Mouse (Mus musculus) embryonic facial prominence, embryonic 15.5 days (tissue): ENCODE measurements around the gene Bud13. TPM values are rescaled to one million over a fixed set of nuclear protein-coding genes. Genes with fewer than 3 reads are reported as not detected.

Source experiments
- ATAC-seq: fragments of 200-750 bp; cut with Nextera tagmentation; 2 replicates; pipeline ENCODE4 v1.8.0; 2017; ENCODE audit warnings: low read depth, moderate TSS enrichment; ENCODE audit not compliant: insufficient number of reproducible peaks, low FRiP score, low TSS enrichment
- H3K27ac ChIP-seq: fragments of 300-500 bp; sonication (generic); replicated peaks from 2 replicates; pipeline ENCODE4 v1.5.1; 2015; ENCODE audit warnings: mild to moderate bottlenecking, inconsistent platforms
- H3K27me3 ChIP-seq: fragments of 300-500 bp; sonication (generic); 2 replicates; pipeline ENCODE4 v1.6.1; 2015; ENCODE audit warnings: inconsistent platforms
- H3K36me3 ChIP-seq: fragments of 300-500 bp; sonication (generic); 2 replicates; pipeline ENCODE4 v1.6.1; 2015; ENCODE audit warnings: mild to moderate bottlenecking, inconsistent platforms
- H3K4me1 ChIP-seq: fragments of 300-500 bp; sonication (generic); 2 replicates; pipeline ENCODE4 v1.6.1; 2015; ENCODE audit warnings: inconsistent platforms
- H3K4me2 ChIP-seq: fragments of 300-500 bp; sonication (generic); replicated peaks from 2 replicates; pipeline ENCODE4 v1.6.1; 2015; ENCODE audit warnings: mild to moderate bottlenecking, inconsistent platforms
- H3K4me3 ChIP-seq: fragments of 300-500 bp; sonication (generic); replicated peaks from 2 replicates; pipeline ENCODE4 v1.5.1; 2015; ENCODE audit warnings: mild to moderate bottlenecking, inconsistent platforms
- H3K9ac ChIP-seq: fragments of 300-500 bp; sonication (generic); 2 replicates; pipeline ENCODE4 v1.6.1; 2015; ENCODE audit warnings: inconsistent platforms
- H3K9me3 ChIP-seq: fragments of 300-500 bp; sonication (generic); replicated peaks from 2 replicates; pipeline ENCODE4 v1.6.1; 2016; ENCODE audit warnings: inconsistent platforms
- WGBS: fragments of 180-500 bp; shearing (Covaris S2); methylation state at CpG from one replicate; pipeline ENCODE4 v1.1.7; 2015; 5-methylcytosine and 5-hydroxymethylcytosine counted together
- polyA plus RNA-seq: library from polyadenylated mRNA; unstranded; fragments of >200 nt; fragmentation: Nextera tagmentation; extraction: Ambion mirVana; gene quantifications from 2 replicates; pipeline ENCODE4 v1.2.1, GENCODE M21; 2015

Gene Bud13
- polyA plus RNA-seq, 1 experiment from 2014 or later: 23.0 TPM

DNA sequence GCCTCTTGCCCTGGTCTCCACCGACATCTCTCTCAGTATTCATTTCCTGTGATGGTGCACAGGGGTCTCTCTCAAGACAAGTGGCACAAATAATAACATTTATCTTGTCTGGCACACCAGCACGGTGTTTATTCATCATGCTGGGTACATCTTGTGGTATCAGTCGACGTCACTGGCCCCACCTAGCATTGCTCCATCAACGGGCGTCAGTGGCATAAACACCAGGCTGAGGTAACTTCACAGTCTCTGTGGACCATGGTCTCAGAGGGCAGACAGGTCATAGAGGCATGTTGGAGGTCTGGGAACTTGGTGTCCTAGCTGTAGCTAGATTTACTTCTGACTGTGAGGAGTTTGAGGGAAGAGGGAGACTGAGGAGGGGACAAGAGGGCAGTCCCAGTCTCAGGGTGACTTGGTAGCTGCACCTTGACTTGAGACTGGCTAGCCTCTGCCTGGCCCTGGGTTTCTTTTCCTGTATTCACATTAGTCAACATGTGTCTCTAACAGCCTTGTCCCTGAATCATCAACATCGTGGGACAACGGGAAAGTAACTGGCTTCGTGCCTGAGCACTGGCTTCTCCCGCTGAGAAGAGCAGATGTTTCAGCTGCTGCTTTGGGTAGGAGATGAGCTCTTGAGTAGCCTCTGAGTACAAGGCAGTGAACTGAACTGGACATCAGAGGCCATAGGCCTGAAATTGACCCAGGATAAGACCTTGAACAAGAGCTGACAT, 26.0 kb upstream of the Bud13 start:
- no peaks in the 10 kb centered on the region for H3K27me3 ChIP-seq
- no peaks in the 10 kb centered on the region for H3K9me3 ChIP-seq
- H3K4me2 ChIP-seq: no peak overlapping the region
- H3K36me3 ChIP-seq: no peaks in the 10 kb centered on the region
- H3K4me1 ChIP-seq: no peaks in the 10 kb centered on the region
- WGBS: 86% methylated on average over 10 of the region's 10 CpGs
- ATAC-seq: no peak
- H3K27ac ChIP-seq: no peak overlapping the region
- H3K9ac ChIP-seq: no peak overlapping the region
- no peak overlapping the region for H3K4me3 ChIP-seq

DNA sequence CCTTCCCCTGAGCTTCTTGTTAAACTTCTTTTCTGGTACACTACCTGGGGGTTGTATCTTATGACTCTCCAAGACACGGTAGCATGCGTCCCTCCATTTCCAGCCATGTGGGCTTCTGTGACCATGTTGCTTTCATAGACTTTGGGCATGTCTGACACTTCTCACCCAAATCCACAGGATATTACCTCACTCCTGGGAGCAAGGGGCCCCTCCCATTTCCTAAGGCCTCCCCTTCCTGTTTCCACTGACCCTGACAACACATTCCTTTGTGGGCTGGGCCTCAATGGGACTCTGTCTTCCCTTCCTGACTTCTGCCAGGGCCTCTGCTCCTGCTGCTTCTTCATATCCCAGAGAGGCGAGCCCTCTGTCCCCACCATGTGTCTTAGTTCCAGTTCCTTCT, 25.3 kb upstream of the Bud13 start:
- Histone ChIP-seq H3K27ac (no peak overlapping the region), H3K4me3 (no peak overlapping the region), H3K9ac (no peak overlapping the region), H3K4me1 (no peaks in the 10 kb centered on the region), H3K9me3 (no peaks in the 10 kb centered on the region), H3K4me2 (no peak overlapping the region), H3K27me3 (no peaks in the 10 kb centered on the region), H3K36me3 (no peaks in the 10 kb centered on the region)
- ATAC-seq: no peak
- 83% methylated on average over 3 of the region's 3 CpGs for WGBS

DNA sequence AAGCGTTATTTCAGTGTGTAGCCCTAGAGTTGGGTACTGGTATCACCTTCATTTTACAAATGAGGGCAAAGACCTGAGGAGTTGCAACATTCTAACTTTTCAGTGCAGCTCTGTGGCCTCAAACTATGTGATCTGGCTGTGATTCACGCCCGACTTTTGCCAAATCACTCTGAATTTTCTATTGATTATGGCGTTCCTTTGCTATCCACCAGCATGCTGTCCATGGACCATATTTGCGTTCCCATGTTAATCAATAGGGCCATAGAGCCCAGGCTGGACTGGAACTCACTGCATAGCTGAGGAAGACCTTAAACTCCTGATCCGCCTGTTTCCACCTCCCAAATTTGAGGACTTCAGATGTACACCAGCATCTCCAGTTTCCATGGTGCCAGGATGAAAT, 23.7 kb upstream of the Bud13 start:
- WGBS: 89% methylated on average over 6 of the region's 6 CpGs
- Histone ChIP-seq H3K9me3 (no peaks in the 10 kb centered on the region), H3K27me3 (no peaks in the 10 kb centered on the region), H3K4me1 (no peaks in the 10 kb centered on the region), H3K9ac (no peak overlapping the region), H3K27ac (no peak overlapping the region), H3K4me3 (no peak overlapping the region), H3K36me3 (no peaks in the 10 kb centered on the region), H3K4me2 (no peak overlapping the region)
- ATAC-seq: no peak

DNA sequence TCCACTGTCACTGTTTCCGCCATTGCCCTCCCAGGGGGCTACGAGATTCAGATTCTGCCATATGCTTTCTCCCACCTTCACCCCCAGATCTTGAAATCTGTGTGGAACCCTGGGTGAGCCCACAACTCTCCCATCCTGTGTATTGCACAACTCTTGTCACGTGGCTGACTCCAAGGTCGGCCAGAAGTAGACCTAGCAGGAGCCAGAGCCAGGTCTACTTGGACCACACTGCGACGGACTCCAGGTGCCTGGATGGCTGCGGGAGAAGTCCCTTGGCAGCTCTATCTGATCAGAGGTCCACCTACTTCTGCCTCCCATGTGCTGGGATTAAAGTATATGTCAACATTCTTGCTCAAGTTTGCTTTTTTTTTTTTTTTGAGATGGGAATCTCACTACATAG, 21.7 kb upstream of the Bud13 start:
- Histone ChIP-seq H3K9ac (no peak overlapping the region), H3K27ac (no peak overlapping the region), H3K27me3 (no peaks in the 10 kb centered on the region), H3K4me3 (no peak overlapping the region), H3K36me3 (no peaks in the 10 kb centered on the region), H3K4me2 (no peak overlapping the region), H3K4me1 (no peaks in the 10 kb centered on the region), H3K9me3 (no peaks in the 10 kb centered on the region)
- WGBS: 82% methylated on average over 7 of the region's 7 CpGs
- ATAC-seq: no peak

DNA sequence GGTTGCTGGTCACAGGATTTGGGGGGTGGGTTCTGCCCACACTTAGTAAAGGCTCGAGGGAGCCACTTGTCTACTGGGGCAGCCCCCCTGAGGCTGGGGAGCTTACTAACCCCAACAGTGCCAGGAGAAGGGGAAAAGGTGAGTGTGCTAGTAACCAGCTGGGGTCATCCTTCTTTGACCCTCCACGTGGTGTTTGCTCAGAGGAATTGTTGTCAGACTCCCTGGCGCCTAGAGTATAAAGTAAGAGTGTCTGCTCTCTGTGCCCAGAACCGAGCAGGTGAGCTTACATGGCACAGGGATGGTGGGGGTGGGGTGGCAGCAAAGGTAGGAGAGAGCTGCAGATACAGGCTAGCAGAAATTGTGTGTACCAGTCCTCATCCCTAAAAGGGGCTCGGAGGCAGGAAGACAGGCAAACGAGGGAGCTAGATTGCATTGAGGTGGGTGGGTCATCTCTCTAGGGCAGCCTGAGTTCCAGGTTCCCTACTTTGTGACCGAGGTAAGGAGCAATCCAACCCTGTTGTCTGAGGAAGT, 14.4 kb upstream of the Bud13 start, which contains the start of gene Apoa5:
Gene Apoa5 (plus strand): TSS at position 291 of the 531 bp plus-strand sequence.
- H3K4me1 ChIP-seq: peaks cover 4% of the 10 kb centered on the region; the same call in 1 of the 2 replicates
- H3K9ac ChIP-seq: no peak within 1 kb of the TSS
- WGBS: 43% methylated on average over 7 of the region's 7 CpGs
- H3K27me3 ChIP-seq: peaks cover 16% of the 10 kb centered on the region
- H3K9me3 ChIP-seq: no peaks in the 10 kb centered on the region
- H3K4me2 ChIP-seq: no peak within 1 kb of the TSS
- no peak within 1 kb of the TSS for H3K27ac ChIP-seq
- no peaks in the 10 kb centered on the region for H3K36me3 ChIP-seq
- no peak for ATAC-seq
- H3K4me3 ChIP-seq: no peak within 1 kb of the TSS

DNA sequence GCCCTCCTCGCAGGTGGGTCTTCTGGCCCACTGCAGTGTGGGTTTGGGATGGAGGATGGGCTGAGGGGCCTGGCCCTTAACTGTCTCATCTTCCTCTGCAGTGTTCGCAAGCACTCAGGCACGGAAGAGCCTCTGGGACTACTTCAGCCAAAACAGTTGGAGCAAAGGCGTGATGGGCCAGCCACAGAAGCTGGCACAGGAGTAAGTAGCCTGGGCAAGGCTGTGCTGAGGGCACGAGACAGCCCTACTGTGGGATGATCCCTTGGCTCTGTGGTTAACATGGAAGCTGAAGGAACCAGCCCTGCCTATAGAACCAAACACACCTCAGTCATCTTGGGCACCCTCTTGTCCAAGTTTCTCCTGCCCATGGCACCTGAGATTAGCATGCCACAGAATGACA, 13.7 kb upstream of the Bud13 start:
- no peak for ATAC-seq
- no peak overlapping the region for H3K27ac ChIP-seq
- H3K4me3 ChIP-seq: no peak overlapping the region
- H3K9me3 ChIP-seq: no peaks in the 10 kb centered on the region
- WGBS: 88% methylated on average over 5 of the region's 5 CpGs
- H3K9ac ChIP-seq: no peak overlapping the region
- no peak overlapping the region for H3K4me2 ChIP-seq
- H3K36me3 ChIP-seq: no peaks in the 10 kb centered on the region
- peaks cover 16% of the 10 kb centered on the region for H3K27me3 ChIP-seq
- peaks cover 11% of the 10 kb centered on the region for H3K4me1 ChIP-seq

DNA sequence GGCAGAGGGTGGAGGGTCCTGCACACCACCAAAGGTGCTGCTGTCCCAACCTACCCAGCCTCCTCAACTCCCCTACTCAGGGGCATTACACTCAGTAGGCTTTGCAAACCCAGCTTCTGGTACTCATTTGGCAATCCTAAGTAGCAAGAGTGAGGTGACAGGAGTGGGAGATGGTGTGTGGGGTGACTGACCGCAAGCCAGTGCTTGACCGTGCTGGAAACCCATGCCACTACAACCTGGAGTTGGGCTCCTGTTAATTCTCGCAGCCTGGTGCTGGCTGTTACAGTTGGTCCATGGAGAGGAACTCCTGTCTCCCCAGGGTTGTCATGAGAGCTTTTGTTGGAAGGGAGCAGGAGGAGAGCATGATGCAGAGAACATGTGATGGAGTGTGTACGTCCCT, 12.0 kb upstream of the Bud13 start:
- H3K27ac ChIP-seq: no peak overlapping the region
- no peak for ATAC-seq
- 91% methylated on average over 4 of the region's 4 CpGs for WGBS
- peaks cover 14% of the 10 kb centered on the region for H3K4me1 ChIP-seq
- H3K36me3 ChIP-seq: peaks cover 15% of the 10 kb centered on the region
- H3K9me3 ChIP-seq: no peaks in the 10 kb centered on the region
- H3K4me3 ChIP-seq: no peak overlapping the region
- peaks cover 16% of the 10 kb centered on the region for H3K27me3 ChIP-seq
- no peak overlapping the region for H3K4me2 ChIP-seq
- H3K9ac ChIP-seq: no peak overlapping the region

DNA sequence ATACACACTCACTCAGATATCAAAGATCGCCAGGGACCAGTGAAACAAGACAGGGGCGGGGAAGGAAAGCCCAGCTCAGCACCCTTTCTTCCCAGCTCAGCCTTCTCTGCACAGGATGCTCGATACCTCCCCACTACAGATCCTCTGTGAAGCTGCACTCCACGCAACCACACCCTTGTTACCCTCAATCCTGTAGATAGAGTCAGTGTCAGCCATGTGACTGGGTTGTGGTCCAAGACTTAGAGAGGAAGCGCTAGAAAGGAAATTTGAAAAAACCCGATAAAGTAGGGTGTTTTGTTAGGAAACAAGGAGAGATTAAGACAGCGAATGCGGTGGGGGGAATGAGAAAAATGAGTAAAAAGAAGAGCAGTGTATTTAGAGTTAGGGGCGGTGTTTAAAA, 10.7 kb upstream of the Bud13 start:
- H3K4me3 ChIP-seq: peak overlapping the region; percentile 89; the same call in 1 of the 2 replicates

DNA sequence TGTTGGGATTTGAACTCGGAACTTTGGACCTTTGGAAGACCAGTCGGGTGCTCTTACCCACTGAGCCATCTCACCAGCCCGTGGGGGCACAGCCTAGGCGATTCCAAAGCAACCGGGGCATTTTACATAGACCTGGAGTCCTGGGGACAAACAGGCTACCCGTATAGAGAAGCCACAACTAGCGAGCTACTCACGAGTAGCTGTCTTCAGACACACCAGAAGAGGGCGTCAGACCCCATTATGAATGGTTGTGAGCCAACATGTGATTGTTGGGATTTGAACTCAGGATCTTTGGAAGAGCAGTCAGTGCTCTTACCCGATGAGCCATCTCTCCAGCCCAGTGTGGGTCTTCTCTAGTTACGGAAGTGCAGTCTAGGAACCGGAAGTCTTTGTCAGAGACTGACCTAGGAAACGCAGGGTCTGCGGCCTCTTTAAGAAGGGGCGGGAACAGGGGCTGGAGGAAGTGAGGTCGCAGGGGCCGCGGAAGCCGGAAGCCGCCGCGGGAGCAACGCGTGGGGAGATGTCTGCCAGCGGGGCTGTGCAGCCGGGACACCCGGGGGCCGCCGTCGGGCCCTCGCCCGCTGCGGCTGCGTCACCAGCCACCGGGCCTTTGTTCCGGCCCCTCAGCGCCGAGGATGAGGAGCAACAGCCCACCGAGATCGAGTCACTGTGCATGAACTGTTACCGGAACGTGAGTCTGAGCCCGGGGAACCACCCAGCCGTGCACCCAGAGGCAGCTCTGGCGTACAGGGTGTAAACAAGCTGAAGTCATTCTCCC, 9.9 kb upstream of the Bud13 start, which contains the start of gene Zpr1:
Gene Zpr1 (plus strand): TSS at position 388 of the 778 bp plus-strand sequence.
- Histone ChIP-seq H3K4me1 (peaks cover 14% of the 10 kb centered on the region), H3K9me3 (no peaks in the 10 kb centered on the region), H3K36me3 (peaks cover 36% of the 10 kb centered on the region), H3K27ac (peak within 1 kb of the TSS; percentile 78), H3K9ac (peak within 1 kb of the TSS; percentile 65), H3K27me3 (peaks cover 16% of the 10 kb centered on the region), H3K4me2 (peak within 1 kb of the TSS; percentile 80), H3K4me3 (peak within 1 kb of the TSS; percentile 89)
- WGBS: 5% methylated on average over 45 of the region's 45 CpGs
- peak; percentile 91 for ATAC-seq

More for the DNA sequence above, 10.7 kb upstream of the Bud13 start:
- Histone ChIP-seq H3K9ac (no peak overlapping the region), H3K27me3 (peaks cover 16% of the 10 kb centered on the region), H3K27ac (no peak overlapping the region), H3K4me2 (no peak overlapping the region; the same call in 1 of the 2 replicates), H3K9me3 (no peaks in the 10 kb centered on the region), H3K36me3 (peaks cover 28% of the 10 kb centered on the region), H3K4me1 (peaks cover 14% of the 10 kb centered on the region)
- no peak for ATAC-seq
- 84% methylated on average over 9 of the region's 9 CpGs for WGBS

DNA sequence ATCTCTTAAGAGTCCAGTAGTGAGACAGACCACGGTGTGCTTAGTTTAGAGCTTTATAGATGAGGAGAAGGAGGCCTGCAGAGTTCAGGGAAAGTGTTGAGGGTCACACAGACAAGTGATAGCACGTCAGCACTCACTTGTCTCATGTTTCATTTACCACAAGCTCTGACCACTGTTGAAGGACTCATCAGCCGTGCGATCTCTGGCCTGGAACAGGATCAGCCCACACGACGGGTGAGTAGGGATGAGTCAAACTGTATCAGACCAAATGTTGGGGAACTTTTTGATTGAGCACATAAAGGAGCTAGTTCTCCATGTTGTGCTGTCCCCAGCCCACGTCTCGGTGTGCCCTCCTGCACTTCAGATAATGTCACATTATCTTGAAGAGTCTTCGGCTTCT, 8.3 kb upstream of the Bud13 start:
- 83% methylated on average over 9 of the region's 9 CpGs for WGBS
- Histone ChIP-seq H3K9me3 (no peaks in the 10 kb centered on the region), H3K4me1 (peaks cover 14% of the 10 kb centered on the region), H3K36me3 (peaks cover 47% of the 10 kb centered on the region), H3K27me3 (peaks cover 16% of the 10 kb centered on the region), H3K27ac (no peak overlapping the region), H3K9ac (no peak overlapping the region), H3K4me2 (peak overlapping the region; percentile 80; the same call in 1 of the 2 replicates), H3K4me3 (peak overlapping the region; percentile 89; the same call in 1 of the 2 replicates)
- ATAC-seq: no peak

DNA sequence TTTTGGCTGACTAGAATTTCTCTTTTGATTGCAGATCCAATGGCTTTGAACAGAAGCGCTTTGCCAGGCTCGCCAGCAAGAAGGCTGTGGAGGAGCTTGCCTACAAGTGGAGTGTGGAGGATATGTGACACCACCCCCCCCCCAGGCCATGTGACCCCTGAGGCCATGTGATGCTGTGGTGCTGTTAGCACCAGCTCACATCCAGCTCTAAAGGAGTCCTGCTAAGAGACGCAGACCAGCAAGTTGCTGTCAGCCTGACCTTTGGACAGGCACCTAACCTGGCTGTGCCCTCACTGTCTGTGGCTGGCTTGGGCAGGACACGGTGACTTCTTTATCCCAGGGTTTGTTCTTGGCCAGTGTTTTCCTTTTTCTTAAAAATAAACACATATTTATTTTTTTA, 15.6 kb downstream of the Bud13 start:
- WGBS: 79% methylated on average over 4 of the region's 4 CpGs
- Histone ChIP-seq H3K4me3 (no peak overlapping the region), H3K9ac (no peak overlapping the region), H3K4me1 (no peaks in the 10 kb centered on the region), H3K9me3 (no peaks in the 10 kb centered on the region), H3K27ac (no peak overlapping the region), H3K4me2 (no peak overlapping the region), H3K36me3 (peaks cover 49% of the 10 kb centered on the region), H3K27me3 (no peaks in the 10 kb centered on the region)
- ATAC-seq: no peak
